Comparison of ENCODE assay signal across 9 mouse cellular contexts in genomic region chr12:49401119-49401795, GRCm38 (mm10). TPM values are rescaled to one million over a fixed set of nuclear protein-coding genes. Genes with fewer than 3 reads are reported as not detected.
A peak's percentile ranks its signal among the peaks of the same experiment; 100 is the strongest.
DNase-seq lines count a peak whose midpoint lies in the region; ATAC-seq and TF ChIP-seq lines count a peak whose summit lies in the region.
"Had no signal": no experiment of that assay in that cellular context is flagged by ENCODE, and none has a peak within 500 bp of the region (broad histone marks: within the 10 kb centered on the region; RNA-seq: fewer than 3 reads in every experiment).

No protein-coding gene starts in this region.

- no peaks in the 10 kb centered on the region for H3K9me3 ChIP-seq in forebrain, postnatal 0 days (ENCODE audit: low read length)
- no peaks in the 10 kb centered on the region for H3K9me3 ChIP-seq in neural tube, embryonic 14.5 days (ENCODE audit: control insufficient read depth, low read length)

- peak overlapping the region; percentile 99 for H3K27ac ChIP-seq in forebrain, postnatal 0 days (ENCODE audit: low read depth, low read length)
- no peak overlapping the region for H3K27ac ChIP-seq in neural tube, embryonic 14.5 days (ENCODE audit: low read depth, low read length)

- H3K4me2 ChIP-seq in forebrain, postnatal 0 days (ENCODE audit: low read depth) = peak overlapping the region; percentile 98
- H3K4me2 ChIP-seq in neural tube, embryonic 14.5 days (ENCODE audit: low read depth, low read length) = peak overlapping the region; percentile 59

- peak; percentile 89 for DNase-seq in heart, adult 11 months
- DNase-seq in heart, postnatal 4 days = no peak
- DNase-seq in Muller cell, postnatal 12 days (ENCODE audit: inconsistent ontology term) = peak; percentile 62
- DNase-seq in forebrain, postnatal 0 days = no peak
- DNase-seq in left cerebral cortex, adult 8-10 months (ENCODE audit: low spot score in 2 of 2) = peak; percentile 75
- no peak for DNase-seq in adrenal gland, postnatal 25 days
- no peak for DNase-seq in adrenal gland, adult 2 months

- no peak for TF ChIP-seq CTCF in forebrain, postnatal 0 days (IDR thresholded peaks at IDR 0.05; ENCODE audit: low read depth)

- peak; percentile 88 for ATAC-seq in forebrain, postnatal 0 days
- peak; percentile 68; the same call in 1 of the 2 replicates for ATAC-seq in neural tube, embryonic 14.5 days (ENCODE audit: low read depth)

- H3K4me3 ChIP-seq in forebrain, postnatal 0 days (ENCODE audit: low read depth, low read length) = peak overlapping the region; percentile 44
- peak overlapping the region; percentile 30 for H3K4me3 ChIP-seq in neural tube, embryonic 14.5 days (ENCODE audit: low read depth, low read length)

- H3K27me3 ChIP-seq in forebrain, postnatal 0 days (ENCODE audit: insufficient read depth, low read length) = no peaks in the 10 kb centered on the region
- H3K27me3 ChIP-seq in neural tube, embryonic 14.5 days (ENCODE audit: control insufficient read depth, insufficient read depth, low read length) = peaks cover 68% of the 10 kb centered on the region

- H3K4me1 ChIP-seq in forebrain, postnatal 0 days (ENCODE audit: insufficient read depth) = peaks cover 9% of the 10 kb centered on the region; the same call in 1 of the 2 replicates
- peaks cover 6% of the 10 kb centered on the region for H3K4me1 ChIP-seq in neural tube, embryonic 14.5 days (ENCODE audit: control insufficient read depth, insufficient read depth, low read length)

- 3% methylated on average over 68 of the region's 68 CpGs for WGBS in forebrain, postnatal 0 days
- under 1% methylated on average over 67 of the region's 68 CpGs for WGBS in neural tube, embryonic 14.5 days

- H3K9ac ChIP-seq in forebrain, postnatal 0 days = peak overlapping the region; percentile 78
- 0 out of 2 replicates have a peak overlapping the region, but pooled peaks have one; percentile 25 for H3K9ac ChIP-seq in neural tube, embryonic 14.5 days (replicated peaks; ENCODE audit: low read depth, low read length)

- H3K36me3 ChIP-seq in forebrain, postnatal 0 days (ENCODE audit: insufficient read depth) = 0 out of 2 replicates have a peak, but pooled peaks cover 5% of the 10 kb centered on the region
- no peaks in the 10 kb centered on the region for H3K36me3 ChIP-seq in neural tube, embryonic 14.5 days (ENCODE audit: control insufficient read depth, insufficient read depth, low read length)

RNA-seq across cellular contexts. Expression of gene Gm43517, which starts 16.3 kb away (rescaled TPM):
- total RNA-seq in heart, postnatal 4 days (2021) = not detected
- total RNA-seq in forebrain, postnatal 0 days (2014; rRNA removed) = 16.1 and 16.8 TPM in 2 replicates
- polyA plus RNA-seq in forebrain, postnatal 0 days (2015; fragmentation: Nextera tagmentation; extraction: Ambion mirVana) = 0.53 and 0.85 TPM in 2 replicates
- total RNA-seq in left cerebral cortex, adult 8-10 months (2022) = 1 to 10 TPM; 5.9 to 7.2 (median 6.5) TPM
- polyA plus RNA-seq in neural tube, embryonic 14.5 days (2014; fragmentation: Nextera tagmentation; extraction: Ambion mirVana) = not detected in 2 replicates
- total RNA-seq in adrenal gland, postnatal 25 days (2021) = not detected in 2 replicates
- not detected for total RNA-seq in adrenal gland, adult 2 months (2021)
- not detected in 2 replicates for polyA plus RNA-seq in adrenal gland, adult 2 months (2012; rRNA removed)
- polyA plus RNA-seq: C2C12 had no signal

RNA-seq across cellular contexts. Expression of gene Foxg1, which starts 18.8 kb away (rescaled TPM):
- total RNA-seq in heart, postnatal 4 days (2021) = under 1 TPM in 1 of 2 experiments, not detected in 1; 0.12 TPM
- total RNA-seq in forebrain, postnatal 0 days (2014; rRNA removed) = 76.5 and 79.4 TPM in 2 replicates
- polyA plus RNA-seq in forebrain, postnatal 0 days (2015; fragmentation: Nextera tagmentation; extraction: Ambion mirVana) = 50.8 and 53.4 TPM in 2 replicates
- total RNA-seq in left cerebral cortex, adult 8-10 months (2022) = 100 to 1,000 TPM in 1 of 4 experiments, 10 to 100 TPM in 3; 89.6 to 102 (median 96.9) TPM
- polyA plus RNA-seq in neural tube, embryonic 14.5 days (2014; fragmentation: Nextera tagmentation; extraction: Ambion mirVana) = not detected in 2 replicates
- not detected in 2 replicates for total RNA-seq in adrenal gland, postnatal 25 days (2021)
- total RNA-seq in adrenal gland, adult 2 months (2021) = not detected
- not detected in 2 replicates for polyA plus RNA-seq in adrenal gland, adult 2 months (2012; rRNA removed)
- polyA plus RNA-seq: C2C12 had no signal

Comparison
In these comparisons a context has a peak if more than half of its experiments do, and no peak if none do; other contexts are left out.
1. DNase-seq: peak in heart, adult 11 months (single experiment), Muller cell, postnatal 12 days (single experiment) and left cerebral cortex, adult 8-10 months (2 of 2); none in heart, postnatal 4 days (single experiment), forebrain, postnatal 0 days (single experiment), adrenal gland, postnatal 25 days (single experiment) and adrenal gland, adult 2 months (single experiment).
2. RNA of gene Foxg1, which starts 18.8 kb away (total RNA-seq): 89.6 to 102 TPM in left cerebral cortex, adult 8-10 months and 76.5 to 79.4 TPM in forebrain, postnatal 0 days; 0.12 TPM in heart, postnatal 4 days, not detected in adrenal gland, adult 2 months and not detected in adrenal gland, postnatal 25 days; every median in the first group is over 10 times any median in the second.